ENCODE assay signal across 8 mouse cellular contexts in the genomic region with DNA sequence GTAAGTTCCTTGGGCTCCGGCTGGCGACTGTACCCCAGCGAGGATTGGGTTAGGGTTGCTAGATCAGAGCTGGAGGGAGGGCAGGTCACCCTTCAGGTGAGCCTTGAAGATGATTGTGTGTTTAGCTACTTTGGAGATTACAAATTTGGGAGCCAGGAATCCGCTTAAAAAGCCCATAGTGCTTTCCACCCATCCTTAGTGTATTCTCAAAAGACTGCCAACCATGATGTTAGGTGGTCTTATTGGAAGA. TPM values are rescaled to one million over a fixed set of nuclear protein-coding genes. Genes with fewer than 3 reads are reported as not detected.
DNase-seq lines count a peak whose midpoint lies in the region; ATAC-seq and TF ChIP-seq lines count a peak whose summit lies in the region.

No protein-coding gene starts in this region.

- no peaks in the 10 kb centered on the region for H3K27me3 ChIP-seq in heart, postnatal 0 days (ENCODE audit: control insufficient read depth, insufficient read depth, low read length)
- H3K27me3 ChIP-seq in hindbrain, embryonic 12.5 days, result no peaks in the 10 kb centered on the region
- no peaks in the 10 kb centered on the region for H3K27me3 ChIP-seq in midbrain, embryonic 13.5 days

- no peak for TF ChIP-seq POLR2A in bone marrow, adult 2 months (IDR thresholded peaks at IDR 0.05; ENCODE audit: borderline replicate concordance, control insufficient read depth, low read depth, low read length)

- peak overlapping the region; percentile 97 for H3K4me2 ChIP-seq in heart, postnatal 0 days (ENCODE audit: low read depth, low read length)
- H3K4me2 ChIP-seq in hindbrain, embryonic 12.5 days (replicated peaks), result peak overlapping the region; percentile 84
- H3K4me2 ChIP-seq in midbrain, embryonic 13.5 days (replicated peaks), result peak overlapping the region; percentile 89

- H3K4me1 ChIP-seq in heart, postnatal 0 days (ENCODE audit: control insufficient read depth, insufficient read depth), result peaks cover 6% of the 10 kb centered on the region; the same call in 1 of the 2 replicates
- no peaks in the 10 kb centered on the region; the same call in 1 of the 2 replicates for H3K4me1 ChIP-seq in bone marrow, adult 2 months (ENCODE audit: control insufficient read depth, insufficient read depth, low read length)
- H3K4me1 ChIP-seq in hindbrain, embryonic 12.5 days, result peaks cover 7% of the 10 kb centered on the region
- peaks cover 11% of the 10 kb centered on the region for H3K4me1 ChIP-seq in midbrain, embryonic 13.5 days (replicated peaks)

- H3K4me3 ChIP-seq in heart, postnatal 0 days (ENCODE audit: low read depth, low read length), result peak overlapping the region; percentile 89
- peak overlapping the region; percentile 76 for H3K4me3 ChIP-seq in bone marrow, adult 2 months (replicated peaks; ENCODE audit: control insufficient read depth, low read depth, low read length)
- peak overlapping the region; percentile 86 for H3K4me3 ChIP-seq in hindbrain, embryonic 12.5 days
- peak overlapping the region; percentile 92 for H3K4me3 ChIP-seq in midbrain, embryonic 13.5 days (replicated peaks)

- ATAC-seq in heart, postnatal 0 days (ENCODE audit: insufficient read depth, low read depth), result no peak
- ATAC-seq in hindbrain, embryonic 12.5 days (ENCODE audit: low FRiP score), result no peak
- ATAC-seq in midbrain, embryonic 13.5 days, result no peak

- no peak for DNase-seq in heart, postnatal 0 days (ENCODE audit: low spot score)
- no peak for DNase-seq in heart, adult 9 months (ENCODE audit: low spot score in 2 of 2)
- DNase-seq in layer of hippocampus, adult 18-20 months (ENCODE audit: low spot score in 2 of 2), result no peak
- no peak for DNase-seq in spleen, postnatal 4 days (ENCODE audit: low spot score in 2 of 2)
- no peak for DNase-seq in embryo, embryonic 9.5 days (ENCODE audit: extremely low spot score)

- under 1% methylated on average over 4 of the region's 4 CpGs for WGBS in heart, postnatal 0 days
- under 1% methylated on average over 4 of the region's 4 CpGs for WGBS in bone marrow, adult 2 months
- 3% methylated on average over 4 of the region's 4 CpGs for WGBS in hindbrain, embryonic 12.5 days
- WGBS in midbrain, embryonic 13.5 days, result 3% methylated on average over 4 of the region's 4 CpGs

- TF ChIP-seq EP300 in heart, postnatal 0 days (IDR thresholded peaks at IDR 0.05; ENCODE audit: low read depth), result no peak

- no peaks in the 10 kb centered on the region for H3K9me3 ChIP-seq in heart, postnatal 0 days (replicated peaks; ENCODE audit: control insufficient read depth, low read length)
- no peaks in the 10 kb centered on the region for H3K9me3 ChIP-seq in hindbrain, embryonic 12.5 days (replicated peaks)
- H3K9me3 ChIP-seq in midbrain, embryonic 13.5 days, result no peaks in the 10 kb centered on the region

- H3K9ac ChIP-seq in heart, postnatal 0 days (replicated peaks; ENCODE audit: low read depth, low read length), result peak overlapping the region; percentile 95
- H3K9ac ChIP-seq in hindbrain, embryonic 12.5 days, result peak overlapping the region; percentile 99
- peak overlapping the region; percentile 98 for H3K9ac ChIP-seq in midbrain, embryonic 13.5 days (replicated peaks)

- H3K27ac ChIP-seq in heart, postnatal 0 days (ENCODE audit: low read depth), result peak overlapping the region; percentile 95
- peak overlapping the region; percentile 86 for H3K27ac ChIP-seq in bone marrow, adult 2 months (ENCODE audit: control insufficient read depth, insufficient read depth, low read depth, low read length, poor library complexity)
- peak overlapping the region; percentile 97 for H3K27ac ChIP-seq in hindbrain, embryonic 12.5 days
- peak overlapping the region; percentile 95 for H3K27ac ChIP-seq in midbrain, embryonic 13.5 days

- peaks cover 39% of the 10 kb centered on the region for H3K36me3 ChIP-seq in heart, postnatal 0 days (replicated peaks; ENCODE audit: control insufficient read depth, insufficient read depth, low read length)
- peaks cover 42% of the 10 kb centered on the region for H3K36me3 ChIP-seq in hindbrain, embryonic 12.5 days
- peaks cover 42% of the 10 kb centered on the region for H3K36me3 ChIP-seq in midbrain, embryonic 13.5 days

- TF ChIP-seq CTCF in heart, postnatal 0 days (IDR thresholded peaks at IDR 0.05; ENCODE audit: low read depth), result no peak
- no peak for TF ChIP-seq CTCF in bone marrow, adult 2 months (IDR thresholded peaks at IDR 0.05; ENCODE audit: control insufficient read depth, insufficient read depth, low read length)

RNA-seq across cellular contexts. Expression of a gene that starts 0.7 kb away (rescaled TPM):
- 783 and 913 TPM in 2 replicates for total RNA-seq in heart, postnatal 0 days (2014; rRNA removed; ENCODE audit: low replicate concordance)
- 504 and 531 TPM in 2 replicates for polyA plus RNA-seq in heart, postnatal 0 days (2015; fragmentation: Nextera tagmentation; extraction: Ambion mirVana)
- 121 and 145 TPM in 2 replicates for polyA plus RNA-seq in bone marrow, adult 2 months (2011; ENCODE audit: insufficient read depth, insufficient read length, low replicate concordance, missing spikeins)
- polyA plus RNA-seq in hindbrain, embryonic 12.5 days (2016; fragmentation: Nextera tagmentation; extraction: Ambion mirVana), result 629 and 723 TPM in 2 replicates
- polyA plus RNA-seq in midbrain, embryonic 13.5 days (2015; fragmentation: Nextera tagmentation; extraction: Ambion mirVana), result 676 and 681 TPM in 2 replicates
- total RNA-seq in layer of hippocampus, adult 18-20 months (2021), result 100 to 1,000 TPM; 274 to 289 TPM

RNA-seq across cellular contexts. Expression of a gene that starts 8.2 kb away (rescaled TPM):
- 38.5 and 45.3 TPM in 2 replicates for total RNA-seq in heart, postnatal 0 days (2014; rRNA removed; ENCODE audit: low replicate concordance)
- polyA plus RNA-seq in heart, postnatal 0 days (2015; fragmentation: Nextera tagmentation; extraction: Ambion mirVana), result 19.0 and 20.1 TPM in 2 replicates
- 9.5 and 15.5 TPM in 2 replicates for polyA plus RNA-seq in bone marrow, adult 2 months (2011; ENCODE audit: insufficient read depth, insufficient read length, low replicate concordance, missing spikeins)
- polyA plus RNA-seq in hindbrain, embryonic 12.5 days (2016; fragmentation: Nextera tagmentation; extraction: Ambion mirVana), result 29.0 and 30.7 TPM in 2 replicates
- 23.6 and 24.4 TPM in 2 replicates for polyA plus RNA-seq in midbrain, embryonic 13.5 days (2015; fragmentation: Nextera tagmentation; extraction: Ambion mirVana)
- 10 to 100 TPM; 14.3 to 16.8 TPM for total RNA-seq in layer of hippocampus, adult 18-20 months (2021)

RNA-seq across cellular contexts. Expression of a gene that starts 17.3 kb away (rescaled TPM):
- 14.9 and 46.8 TPM in 2 replicates for total RNA-seq in heart, postnatal 0 days (2014; rRNA removed; ENCODE audit: low replicate concordance)
- polyA plus RNA-seq in heart, postnatal 0 days (2015; fragmentation: Nextera tagmentation; extraction: Ambion mirVana), result 5.3 and 5.9 TPM in 2 replicates
- polyA plus RNA-seq in bone marrow, adult 2 months (2011; ENCODE audit: insufficient read depth, insufficient read length, low replicate concordance, missing spikeins), result 4.9 and 6.5 TPM in 2 replicates
- polyA plus RNA-seq in hindbrain, embryonic 12.5 days (2016; fragmentation: Nextera tagmentation; extraction: Ambion mirVana), result 7.6 and 8.5 TPM in 2 replicates
- polyA plus RNA-seq in midbrain, embryonic 13.5 days (2015; fragmentation: Nextera tagmentation; extraction: Ambion mirVana), result 5.8 and 6.0 TPM in 2 replicates
- total RNA-seq in layer of hippocampus, adult 18-20 months (2021), result 10 to 100 TPM; 11.6 to 12.2 TPM

RNA-seq across cellular contexts. Expression of a gene that starts 17.5 kb away (rescaled TPM):
- 57.3 and 64.8 TPM in 2 replicates for total RNA-seq in heart, postnatal 0 days (2014; rRNA removed; ENCODE audit: low replicate concordance)
- 45.8 and 47.1 TPM in 2 replicates for polyA plus RNA-seq in heart, postnatal 0 days (2015; fragmentation: Nextera tagmentation; extraction: Ambion mirVana)
- polyA plus RNA-seq in bone marrow, adult 2 months (2011; ENCODE audit: insufficient read depth, insufficient read length, low replicate concordance, missing spikeins), result 4.4 and 16.3 TPM in 2 replicates
- 37.5 and 39.7 TPM in 2 replicates for polyA plus RNA-seq in hindbrain, embryonic 12.5 days (2016; fragmentation: Nextera tagmentation; extraction: Ambion mirVana)
- polyA plus RNA-seq in midbrain, embryonic 13.5 days (2015; fragmentation: Nextera tagmentation; extraction: Ambion mirVana), result 40.2 and 43.0 TPM in 2 replicates
- total RNA-seq in layer of hippocampus, adult 18-20 months (2021), result 10 to 100 TPM; 32.1 to 34.9 TPM

RNA-seq across cellular contexts. Expression of a gene that starts 23.2 kb away (rescaled TPM):
- total RNA-seq in heart, postnatal 0 days (2014; rRNA removed; ENCODE audit: low replicate concordance), result 157 and 188 TPM in 2 replicates
- polyA plus RNA-seq in heart, postnatal 0 days (2015; fragmentation: Nextera tagmentation; extraction: Ambion mirVana), result 40.9 and 44.1 TPM in 2 replicates
- polyA plus RNA-seq in bone marrow, adult 2 months (2011; ENCODE audit: insufficient read depth, insufficient read length, low replicate concordance, missing spikeins), result 7.3 and 19.2 TPM in 2 replicates
- 308 and 309 TPM in 2 replicates for polyA plus RNA-seq in hindbrain, embryonic 12.5 days (2016; fragmentation: Nextera tagmentation; extraction: Ambion mirVana)
- polyA plus RNA-seq in midbrain, embryonic 13.5 days (2015; fragmentation: Nextera tagmentation; extraction: Ambion mirVana), result 280 and 309 TPM in 2 replicates
- 100 to 1,000 TPM; 186 to 198 TPM for total RNA-seq in layer of hippocampus, adult 18-20 months (2021)
